ENCODE assay signal across 14 mouse cellular contexts in the genomic region with DNA sequence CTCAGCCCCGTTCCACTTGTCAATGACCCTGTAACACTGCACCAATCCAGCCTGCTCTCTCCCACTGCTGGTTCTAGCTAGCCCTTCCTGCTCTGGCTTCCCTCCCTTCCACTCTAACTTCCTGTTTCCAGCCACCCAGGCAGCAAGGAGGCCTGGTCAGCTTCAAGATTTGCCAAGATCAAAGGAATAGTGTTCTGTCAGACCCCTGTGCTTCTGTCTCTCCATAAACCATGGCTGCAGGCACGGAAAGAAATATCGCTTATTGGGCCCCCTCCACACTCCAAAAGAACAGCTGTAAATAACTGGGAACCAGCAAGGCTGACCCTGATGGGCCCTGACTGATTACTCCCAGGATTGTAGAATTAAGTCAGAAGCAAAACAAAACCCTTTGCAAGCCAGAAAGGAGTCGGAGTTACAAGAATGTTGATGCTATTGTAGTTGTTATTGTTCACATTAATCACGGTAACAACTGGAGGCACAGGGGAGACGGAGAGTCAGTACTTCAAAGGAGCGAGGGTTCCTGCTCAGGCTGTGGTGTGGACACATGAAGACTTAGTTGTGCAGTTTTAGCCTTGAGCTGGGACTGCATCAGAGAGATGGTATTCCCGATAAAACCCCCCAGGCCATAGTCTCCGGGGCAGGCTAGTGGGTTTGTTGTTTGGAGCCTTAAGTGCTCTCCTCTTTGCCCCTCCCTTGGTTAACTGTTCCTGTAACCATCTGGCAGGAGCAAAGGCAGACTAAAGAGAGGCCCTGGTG. TPM values are rescaled to one million over a fixed set of nuclear protein-coding genes. Genes with fewer than 3 reads are reported as not detected.
A peak's percentile ranks its signal among the peaks of the same experiment; 100 is the strongest.
DNase-seq lines count a peak whose midpoint lies in the region; ATAC-seq lines count a peak whose summit lies in the region.
"Had no signal": no experiment of that assay in that cellular context is flagged by ENCODE, and none has a peak within 500 bp of the region (broad histone marks: within the 10 kb centered on the region; RNA-seq: fewer than 3 reads in every experiment).

No protein-coding gene starts in this region.

- H3K4me3 ChIP-seq in hindbrain, embryonic 10.5 days: no peak overlapping the region
- no peak overlapping the region for H3K4me3 ChIP-seq in hindbrain, embryonic 16.5 days (ENCODE audit: low read length)
- no peak overlapping the region for H3K4me3 ChIP-seq in heart, embryonic 15.5 days
- H3K4me3 ChIP-seq in neural tube, embryonic 15.5 days (replicated peaks): no peak overlapping the region
- H3K4me3 ChIP-seq: hindbrain, embryonic 12.5 days had no signal

- H3K9ac ChIP-seq in hindbrain, embryonic 16.5 days (ENCODE audit: low read depth, low read length): no peak overlapping the region
- no peak overlapping the region for H3K9ac ChIP-seq in heart, embryonic 15.5 days
- H3K9ac ChIP-seq in neural tube, embryonic 15.5 days (replicated peaks): no peak overlapping the region; the same call in 1 of the 2 replicates
- H3K9ac ChIP-seq: hindbrain, embryonic 12.5 days; liver, embryonic 14.5 days had no signal

- WGBS in hindbrain, embryonic 10.5 days: 35% methylated on average over 9 of the region's 9 CpGs
- WGBS in hindbrain, embryonic 16.5 days: 23% methylated on average over 9 of the region's 9 CpGs
- 24% methylated on average over 9 of the region's 9 CpGs for WGBS in heart, embryonic 15.5 days
- 9% methylated on average over 9 of the region's 9 CpGs for WGBS in neural tube, embryonic 15.5 days

- H3K4me1 ChIP-seq in hindbrain, embryonic 10.5 days (replicated peaks): peaks cover 40% of the 10 kb centered on the region
- 0 out of 2 replicates have a peak, but pooled peaks cover 3% of the 10 kb centered on the region for H3K4me1 ChIP-seq in hindbrain, embryonic 16.5 days (ENCODE audit: control insufficient read depth, insufficient read depth, low read depth, low read length)
- H3K4me1 ChIP-seq in heart, embryonic 15.5 days (replicated peaks): peaks cover 28% of the 10 kb centered on the region
- peaks cover 15% of the 10 kb centered on the region for H3K4me1 ChIP-seq in neural tube, embryonic 15.5 days

- H3K9me3 ChIP-seq in hindbrain, embryonic 10.5 days: no peaks in the 10 kb centered on the region
- H3K9me3 ChIP-seq in hindbrain, embryonic 16.5 days (ENCODE audit: control insufficient read depth, low read length): no peaks in the 10 kb centered on the region
- no peaks in the 10 kb centered on the region for H3K9me3 ChIP-seq in heart, embryonic 15.5 days (replicated peaks)
- H3K9me3 ChIP-seq in neural tube, embryonic 15.5 days (replicated peaks): no peaks in the 10 kb centered on the region
- H3K9me3 ChIP-seq: hindbrain, embryonic 12.5 days had no signal

- no peaks in the 10 kb centered on the region for H3K36me3 ChIP-seq in hindbrain, embryonic 10.5 days
- no peaks in the 10 kb centered on the region for H3K36me3 ChIP-seq in hindbrain, embryonic 16.5 days (ENCODE audit: control insufficient read depth, insufficient read depth, low read length)
- H3K36me3 ChIP-seq in heart, embryonic 15.5 days: no peaks in the 10 kb centered on the region
- no peaks in the 10 kb centered on the region for H3K36me3 ChIP-seq in neural tube, embryonic 15.5 days
- H3K36me3 ChIP-seq: hindbrain, embryonic 12.5 days had no signal

- no peak overlapping the region for H3K4me2 ChIP-seq in hindbrain, embryonic 16.5 days (ENCODE audit: low read length)
- H3K4me2 ChIP-seq in heart, embryonic 15.5 days: no peak overlapping the region
- no peak overlapping the region for H3K4me2 ChIP-seq in neural tube, embryonic 15.5 days
- H3K4me2 ChIP-seq: hindbrain, embryonic 12.5 days had no signal

- H3K27ac ChIP-seq in hindbrain, embryonic 10.5 days: peak overlapping the region; percentile 64
- no peak overlapping the region for H3K27ac ChIP-seq in hindbrain, embryonic 16.5 days (ENCODE audit: low read depth, low read length)
- peak overlapping the region; percentile 45 for H3K27ac ChIP-seq in heart, embryonic 15.5 days
- H3K27ac ChIP-seq in neural tube, embryonic 15.5 days (replicated peaks): 0 out of 2 replicates have a peak overlapping the region, but pooled peaks have one; percentile 28
- H3K27ac ChIP-seq: hindbrain, embryonic 12.5 days; liver, embryonic 14.5 days had no signal

- no peak for ATAC-seq in hindbrain, embryonic 16.5 days
- ATAC-seq in heart, embryonic 15.5 days (replicated peaks; ENCODE audit: insufficient number of reproducible peaks, insufficient read depth, low FRiP score, low read depth): no peak
- no peak for ATAC-seq in neural tube, embryonic 15.5 days (ENCODE audit: low FRiP score)
- ATAC-seq in granulocyte monocyte progenitor cell, adult 5-6 weeks (replicated peaks; ENCODE audit: poor library complexity, severe bottlenecking): no peak
- ATAC-seq: CD4-positive, CD25-positive, alpha-beta regulatory T cell, adult 4 months; forebrain, embryonic 16.5 days had no signal

- DNase-seq in hindbrain, embryonic 10.5 days (ENCODE audit: low spot score): no peak
- DNase-seq in ovary, postnatal 14 days (ENCODE audit: low spot score): peak; percentile 23
- no peak for DNase-seq in ovary, adult 18-20 months (ENCODE audit: low spot score)
- no peak for DNase-seq in retina, postnatal 1 day
- DNase-seq: right cerebral cortex, adult 18-20 months; thymus, postnatal 25 days had no signal

- no peaks in the 10 kb centered on the region for H3K27me3 ChIP-seq in hindbrain, embryonic 10.5 days (ENCODE audit: insufficient read depth, poor library complexity, severe bottlenecking)
- H3K27me3 ChIP-seq in hindbrain, embryonic 16.5 days (replicated peaks; ENCODE audit: control insufficient read depth, insufficient read depth, low read length): no peaks in the 10 kb centered on the region
- no peaks in the 10 kb centered on the region for H3K27me3 ChIP-seq in heart, embryonic 15.5 days
- H3K27me3 ChIP-seq in neural tube, embryonic 15.5 days (replicated peaks): no peaks in the 10 kb centered on the region
- H3K27me3 ChIP-seq: hindbrain, embryonic 12.5 days had no signal

RNA-seq across cellular contexts. Expression of gene Thy1, which starts 49.8 kb away (rescaled TPM):
- 0.14 TPM in 1 of 2 replicates, not detected in the other for polyA plus RNA-seq in hindbrain, embryonic 10.5 days (2016; fragmentation: Nextera tagmentation; extraction: Ambion mirVana)
- polyA plus RNA-seq in hindbrain, embryonic 16.5 days (2015; fragmentation: Nextera tagmentation; extraction: Ambion mirVana): 10.2 and 18.7 TPM in 2 replicates
- 2.2 and 10.6 TPM in 2 replicates for polyA plus RNA-seq in heart, embryonic 15.5 days (2015; fragmentation: Nextera tagmentation; extraction: Ambion mirVana)
- polyA plus RNA-seq in neural tube, embryonic 15.5 days (2015; fragmentation: Nextera tagmentation; extraction: Ambion mirVana): 13.0 and 26.6 TPM in 2 replicates
- 3.3 TPM in 1 of 2 replicates, not detected in the other for total RNA-seq in granulocyte monocyte progenitor cell, adult 5-6 weeks (2014; fragmentation: Nextera tagmentation)
- not detected in 2 replicates for total RNA-seq in granulocyte monocyte progenitor cell, adult 5-6 weeks (2017)
- polyA plus RNA-seq: hindbrain, embryonic 12.5 days had no signal
